Mouse (Mus musculus) adipocyte (in vitro differentiated cells): ENCODE measurements at regions not wholly inside any gene's neighbourhood (a gene's known extent, or its start where the extent isn't known, plus 50 kb on each side); places are given as distances from the start of the nearest gene placed in this dataset.
A peak's percentile ranks its signal among the peaks of the same experiment; 100 is the strongest.
"Not testable (repeated sequence)": the region's sequence is repeated elsewhere in the genome, so short reads cannot be mapped to it uniquely, and the experiment has no call there.

Experiments used
- DNase-seq: peaks from one replicate; pipeline ENCODE4 v3.0.0-alpha.2; 2016; ENCODE audit warnings: low spot score

DNA sequence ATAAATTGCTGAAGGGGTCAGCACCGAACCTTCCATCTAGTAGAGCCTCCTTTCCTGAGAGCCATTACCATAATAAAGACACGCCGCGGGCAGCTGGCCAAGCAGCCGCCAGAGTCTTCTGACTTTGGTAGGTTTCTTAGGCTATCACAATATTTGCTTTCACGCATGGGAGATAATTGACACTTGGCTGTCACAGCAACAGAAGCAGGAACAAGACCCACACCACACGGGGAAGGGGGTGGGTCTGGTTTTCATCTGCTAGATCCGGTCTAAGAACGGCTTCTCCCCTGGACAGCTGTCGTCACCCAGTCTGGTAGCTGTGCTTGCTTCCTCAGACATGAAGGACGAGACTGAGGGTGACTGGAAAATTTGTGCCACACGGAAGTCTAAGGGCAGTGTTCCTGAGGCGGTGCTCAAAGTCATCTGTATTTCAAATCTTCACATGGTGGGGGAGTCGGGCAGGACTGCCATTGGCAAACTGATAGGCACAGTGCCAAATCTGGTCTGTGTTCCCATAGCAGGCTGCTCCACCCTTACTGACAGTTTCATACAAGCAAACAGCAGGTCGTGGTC lies 188.9 kb upstream of the Gm10131 start:
- DNase-seq, result no peak

DNA sequence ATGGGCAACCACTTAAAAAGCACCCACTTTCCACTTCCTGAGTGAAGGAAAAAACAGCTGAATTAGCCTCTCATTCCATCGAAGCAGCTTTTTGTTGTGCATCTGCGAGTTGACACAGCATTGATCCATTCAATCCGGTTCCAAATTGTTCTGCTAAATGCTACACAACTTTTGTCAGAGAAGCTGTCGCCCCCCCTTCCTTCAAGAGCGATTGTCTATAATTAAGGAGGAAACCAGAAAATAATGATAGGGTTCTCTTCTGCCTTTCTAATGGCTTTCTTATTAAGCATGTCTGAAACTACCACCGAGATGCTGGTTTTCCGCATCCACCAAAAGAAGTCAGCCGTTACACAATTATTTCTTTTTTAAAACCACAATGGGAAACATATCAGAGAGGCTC lies 183.2 kb upstream of the Gm10131 start:
- no peak for DNase-seq

DNA sequence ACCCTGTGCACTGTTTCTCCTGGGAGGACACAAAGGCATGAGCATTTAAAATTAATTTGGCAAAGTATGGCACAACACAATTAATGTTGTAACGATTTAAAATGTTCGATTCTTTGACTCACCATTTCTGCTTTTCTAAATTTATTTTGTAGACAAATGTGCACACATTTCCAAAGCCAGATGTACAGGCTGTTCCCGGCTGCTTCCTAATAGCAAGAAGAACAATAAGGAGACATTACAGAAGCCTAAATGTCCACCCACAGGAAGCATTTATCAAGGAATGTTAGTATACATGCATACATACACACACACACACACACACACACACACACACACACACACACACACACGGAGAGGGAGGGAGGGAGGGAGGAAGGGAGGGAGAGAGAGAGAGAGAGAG lies 179.1 kb upstream of the Gm10131 start:
- no peak for DNase-seq

DNA sequence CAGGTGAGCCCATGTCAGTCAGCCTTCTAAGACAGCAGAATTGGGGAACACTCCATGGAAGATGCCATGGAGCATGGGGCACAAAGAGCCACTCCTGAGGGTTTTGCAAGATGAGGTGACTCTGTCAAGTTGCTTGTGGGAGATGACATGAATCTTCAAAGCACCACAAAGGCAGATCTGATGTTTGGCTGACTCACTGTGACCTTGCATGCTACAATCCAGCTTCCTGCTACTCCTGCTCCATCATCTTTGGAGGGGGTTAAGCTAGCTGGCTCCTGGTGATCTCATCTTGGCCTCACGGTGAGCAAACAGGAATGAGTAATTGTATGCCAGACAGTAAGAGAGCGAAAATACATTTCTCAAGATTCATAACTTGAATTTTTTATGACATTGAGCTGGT lies 176.3 kb upstream of the Gm10131 start:
- DNase-seq, result no peak

DNA sequence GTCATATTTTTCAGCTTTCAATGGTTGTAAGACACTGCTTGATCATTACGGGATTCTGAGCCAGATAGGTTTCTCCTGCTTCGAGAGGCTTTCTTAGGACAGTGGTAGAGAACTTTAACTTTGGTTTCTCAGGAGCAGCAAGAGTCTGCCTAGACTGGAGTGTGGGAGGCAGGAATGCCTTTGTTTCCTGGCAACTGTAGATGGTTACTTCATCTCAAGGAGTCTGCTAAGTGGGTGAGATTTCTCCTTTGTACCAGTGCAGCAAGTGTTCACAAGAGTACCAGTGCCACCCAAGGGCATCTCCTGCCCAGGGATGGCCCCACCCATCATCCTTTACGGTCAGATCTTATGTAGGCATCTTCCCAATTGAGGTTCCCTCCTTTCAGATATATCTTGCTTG lies 173.0 kb upstream of the Gm10131 start:
- no peak for DNase-seq

DNA sequence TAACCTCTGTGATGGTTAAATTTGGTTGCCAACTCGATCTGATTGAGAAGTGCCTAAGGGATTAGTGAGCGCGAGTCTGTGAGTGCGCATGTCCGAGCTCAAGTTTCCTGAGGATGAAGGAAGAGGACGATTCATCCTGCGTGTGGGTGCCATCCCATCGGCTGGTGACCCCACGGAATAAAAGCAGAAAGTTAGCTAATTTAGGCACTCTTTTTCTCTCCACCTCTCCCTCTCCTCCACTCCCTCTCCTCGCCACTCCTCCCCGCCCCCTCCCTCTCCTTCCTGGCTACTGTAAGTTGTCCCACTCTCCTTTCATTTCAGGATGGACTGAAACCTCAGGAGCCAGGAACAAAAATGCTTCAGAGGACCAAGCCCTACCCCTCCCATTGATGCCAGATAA lies 168.9 kb upstream of the Gm10131 start:
- DNase-seq, result no peak

DNA sequence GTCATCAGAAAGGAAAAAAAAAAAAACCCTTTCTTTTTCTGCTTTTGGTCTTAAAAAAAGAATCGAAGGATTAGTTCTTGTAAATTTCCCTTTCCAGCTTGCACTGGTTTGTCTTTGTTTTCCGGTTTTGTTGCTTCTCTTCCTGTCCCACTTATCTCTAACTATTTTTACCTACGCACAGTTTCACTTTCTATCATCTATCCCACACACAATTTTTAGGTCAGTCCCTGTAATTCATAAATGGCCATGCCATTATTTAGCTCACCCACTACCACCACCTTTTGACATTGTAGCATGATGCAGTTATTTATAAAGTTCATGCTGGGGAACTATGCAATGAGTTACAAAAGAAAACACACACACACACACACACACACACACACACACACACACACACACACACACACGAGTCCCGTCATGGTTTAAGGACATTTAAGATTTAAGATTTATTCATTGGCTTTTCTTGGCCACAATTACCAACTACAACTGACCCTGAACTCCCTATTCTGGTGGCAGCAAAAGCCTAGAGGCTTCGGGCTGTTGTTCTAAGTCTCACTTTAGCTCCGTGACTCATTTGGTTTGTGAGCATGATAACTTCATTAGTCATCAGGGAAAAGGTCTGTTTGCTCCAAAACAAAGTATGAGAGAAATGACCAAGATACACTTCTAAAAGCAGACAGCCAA lies 164.6 kb upstream of the Gm10131 start:
- DNase-seq, result peak; percentile 72

DNA sequence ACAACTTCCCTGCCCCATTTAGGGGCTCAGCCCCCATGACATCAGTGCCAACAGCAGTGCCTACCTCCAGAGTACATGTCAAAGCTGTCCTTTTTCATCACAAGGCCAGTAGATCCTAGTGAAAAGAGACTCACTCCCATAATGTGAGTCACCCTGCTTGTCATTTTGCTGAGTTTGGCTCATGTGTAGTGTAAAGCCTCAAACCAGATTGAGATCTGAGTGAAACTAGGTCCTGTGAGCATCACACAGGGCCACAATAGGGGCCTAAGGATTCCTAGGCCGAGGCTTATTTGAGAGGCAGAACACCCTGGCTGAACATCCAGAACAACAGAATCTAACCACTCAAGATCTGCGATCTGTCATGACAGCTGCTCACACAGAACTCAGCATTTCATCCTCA lies 163.3 kb upstream of the Gm10131 start:
- not testable (repeated sequence) for DNase-seq

DNA sequence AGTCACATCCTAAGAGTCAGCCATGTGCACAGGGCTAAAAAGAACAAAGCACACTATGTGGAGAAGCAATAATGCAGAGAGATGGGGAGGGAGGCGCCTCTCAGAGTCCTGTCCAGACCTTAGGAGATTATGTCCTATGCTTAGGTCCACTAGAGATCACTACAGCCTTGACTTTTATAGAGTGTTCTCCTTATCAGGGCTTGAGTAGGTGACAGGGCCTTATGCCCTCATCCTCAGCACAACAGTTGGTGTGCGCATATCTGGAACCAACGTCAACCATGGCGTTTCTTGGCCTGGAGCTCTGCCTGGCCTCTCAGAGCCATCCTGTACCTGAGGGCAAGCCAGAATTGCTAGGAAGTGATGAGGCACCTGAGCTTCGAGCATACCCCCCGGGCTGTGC lies 162.6 kb upstream of the Gm10131 start:
- DNase-seq, result no peak

DNA sequence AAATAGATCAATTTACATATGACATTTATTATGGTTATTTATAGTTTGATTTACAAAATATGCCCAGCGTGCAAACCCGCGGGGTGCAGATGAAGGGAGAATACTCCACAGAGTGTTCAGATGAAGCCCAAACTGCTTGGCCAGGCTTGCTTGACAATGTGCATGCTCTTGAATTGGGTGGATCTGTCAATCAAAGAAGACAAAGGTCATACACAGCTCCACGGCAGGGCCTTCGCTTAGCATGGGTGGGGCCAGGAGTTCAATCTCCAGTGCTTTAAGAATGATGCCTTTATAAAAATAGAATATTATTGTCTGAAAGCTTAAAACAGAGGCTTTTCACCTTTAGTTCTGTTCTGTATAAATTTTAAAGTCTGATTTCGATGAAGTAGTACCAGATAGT lies 158.3 kb upstream of the Gm10131 start:
- no peak for DNase-seq

DNA sequence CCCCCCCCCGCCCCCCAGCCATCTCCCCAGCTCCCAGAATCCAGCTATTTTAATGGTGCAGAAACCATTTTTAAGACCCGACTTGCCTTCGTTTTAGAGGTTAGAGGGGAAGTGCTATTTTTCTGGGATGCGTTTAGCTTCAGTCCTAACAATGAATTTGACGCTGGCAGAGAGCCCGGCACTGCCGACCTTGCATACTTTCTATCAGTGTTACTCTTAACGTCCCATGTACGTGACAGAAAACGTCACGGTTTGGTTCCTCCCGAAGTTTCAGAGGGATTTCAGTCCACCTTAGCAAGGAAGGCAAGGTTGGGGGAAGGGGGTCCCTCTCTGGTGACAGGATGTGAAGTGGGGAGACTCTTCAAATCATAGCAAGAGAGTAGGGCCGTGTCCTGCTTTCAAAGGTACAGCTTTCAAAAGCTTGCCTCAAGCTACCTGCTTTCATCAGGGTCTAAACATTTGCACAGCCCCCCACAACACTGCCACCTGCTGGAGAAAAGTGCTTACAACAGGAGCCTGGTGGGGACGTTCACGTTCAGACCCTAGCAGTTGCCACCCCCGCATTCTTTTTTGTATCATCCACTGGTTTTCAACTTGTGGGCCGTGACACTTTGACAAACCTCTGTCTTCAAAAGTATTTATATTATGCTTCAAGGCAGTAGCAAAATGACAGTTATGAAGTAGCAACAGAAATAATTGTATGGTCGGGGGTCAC lies 157.4 kb upstream of the Gm10131 start:
- no peak for DNase-seq

DNA sequence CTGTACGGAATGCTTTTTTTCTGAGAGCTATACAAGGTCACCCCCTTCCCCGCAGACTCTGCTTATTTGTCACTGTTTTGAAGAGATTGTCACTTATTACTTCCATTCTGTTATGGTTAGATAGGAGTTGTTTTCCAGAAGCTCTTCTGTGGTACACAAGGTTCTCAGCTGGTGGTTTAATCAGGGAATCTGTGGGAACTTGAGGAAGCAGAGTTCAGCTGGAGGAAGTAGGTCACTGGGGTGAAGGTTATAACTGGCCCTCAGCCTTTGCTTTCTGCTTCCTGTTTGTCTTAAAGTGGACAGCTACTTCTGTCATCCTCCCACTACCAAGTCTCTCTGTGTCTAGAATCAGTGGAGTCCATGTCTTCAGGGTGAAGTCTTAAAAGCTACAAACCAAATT lies 143.4 kb upstream of the Gm10131 start:
- DNase-seq, result peak; percentile 38

DNA sequence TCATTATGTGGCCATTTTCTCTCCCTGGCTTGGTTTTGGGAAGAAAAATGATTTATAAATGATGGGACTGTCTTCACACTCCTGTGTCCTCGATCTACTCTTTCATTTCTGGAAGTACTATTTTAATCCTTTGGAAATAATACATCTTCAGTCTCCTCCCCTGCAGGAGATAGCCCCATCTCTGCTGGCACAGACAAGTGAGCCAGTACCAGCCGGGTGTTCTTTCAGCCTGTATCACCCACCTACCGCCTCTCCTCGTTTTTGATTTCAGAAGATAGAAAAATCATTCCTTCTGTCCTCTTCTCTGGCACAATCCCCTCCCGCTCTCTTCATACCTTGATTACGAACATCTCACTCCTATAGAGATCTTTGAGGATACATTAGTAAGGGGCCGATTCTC lies 140.4 kb upstream of the Gm10131 start:
- DNase-seq, result no peak

DNA sequence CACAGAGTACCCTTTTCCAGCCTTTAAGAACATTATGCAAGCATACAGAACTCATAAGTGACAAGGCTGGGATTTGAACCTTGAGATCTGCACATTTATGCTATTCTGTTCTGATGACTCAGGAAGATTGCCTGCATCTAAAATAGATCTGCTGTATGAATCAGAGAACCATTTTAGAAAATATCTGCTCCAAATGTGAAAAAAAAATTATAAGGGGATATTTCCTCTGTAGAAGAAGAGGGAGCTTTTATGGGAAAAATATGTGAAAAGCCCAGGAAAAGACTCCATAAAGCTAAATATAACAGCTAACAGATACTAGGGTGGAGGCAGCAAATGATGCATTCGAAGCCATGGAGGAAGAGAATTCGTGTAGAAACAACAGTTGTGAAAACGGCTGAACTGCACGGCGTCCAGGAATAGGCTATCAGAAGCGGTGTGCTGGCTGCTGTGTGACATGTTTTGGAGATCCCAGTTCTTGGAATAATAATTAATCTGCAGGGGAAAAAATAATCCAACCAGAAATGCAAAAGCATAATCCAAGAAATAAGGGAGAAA lies 127.9 kb upstream of the Gm10131 start:
- no peak for DNase-seq

DNA sequence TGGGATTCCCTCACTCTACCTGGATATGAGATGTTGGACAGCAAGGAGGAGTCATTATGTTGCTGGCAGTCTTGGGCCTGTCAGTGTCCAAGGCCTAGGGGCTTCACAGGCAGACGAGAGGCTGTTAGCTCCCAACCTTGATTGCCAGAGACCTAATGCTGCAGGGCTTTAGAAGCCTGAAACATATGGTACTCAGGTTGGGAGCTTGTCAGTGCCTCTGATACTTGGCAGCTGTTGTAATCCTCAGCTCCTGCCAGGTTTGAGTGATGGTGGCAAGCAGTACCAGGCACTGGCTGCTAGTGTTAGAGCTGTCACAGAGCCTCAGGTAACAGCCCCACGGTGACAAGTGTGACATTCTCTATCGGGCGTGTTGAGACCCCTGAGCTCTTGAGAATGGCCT lies 122.2 kb upstream of the Gm10131 start:
- no peak for DNase-seq

DNA sequence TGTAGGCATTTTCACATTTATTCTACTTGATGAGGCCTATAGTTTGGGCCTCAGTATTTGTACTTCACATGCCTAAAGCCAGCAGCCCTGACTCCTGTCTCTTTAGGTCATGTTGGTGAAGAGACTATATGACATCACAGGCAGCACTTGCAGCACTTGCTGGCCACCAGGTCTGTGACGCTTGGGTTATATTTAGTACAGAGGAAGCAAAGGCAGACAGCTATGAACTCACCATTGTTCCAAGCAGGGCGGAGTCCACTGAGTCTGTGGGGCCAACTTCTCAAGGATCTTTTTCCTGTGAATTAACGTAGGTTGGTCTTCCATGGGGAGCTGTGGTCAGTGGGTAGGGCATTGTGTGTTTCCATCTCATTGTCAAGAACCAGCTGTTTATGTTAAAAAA lies 117.9 kb upstream of the Gm10131 start:
- DNase-seq, result no peak

DNA sequence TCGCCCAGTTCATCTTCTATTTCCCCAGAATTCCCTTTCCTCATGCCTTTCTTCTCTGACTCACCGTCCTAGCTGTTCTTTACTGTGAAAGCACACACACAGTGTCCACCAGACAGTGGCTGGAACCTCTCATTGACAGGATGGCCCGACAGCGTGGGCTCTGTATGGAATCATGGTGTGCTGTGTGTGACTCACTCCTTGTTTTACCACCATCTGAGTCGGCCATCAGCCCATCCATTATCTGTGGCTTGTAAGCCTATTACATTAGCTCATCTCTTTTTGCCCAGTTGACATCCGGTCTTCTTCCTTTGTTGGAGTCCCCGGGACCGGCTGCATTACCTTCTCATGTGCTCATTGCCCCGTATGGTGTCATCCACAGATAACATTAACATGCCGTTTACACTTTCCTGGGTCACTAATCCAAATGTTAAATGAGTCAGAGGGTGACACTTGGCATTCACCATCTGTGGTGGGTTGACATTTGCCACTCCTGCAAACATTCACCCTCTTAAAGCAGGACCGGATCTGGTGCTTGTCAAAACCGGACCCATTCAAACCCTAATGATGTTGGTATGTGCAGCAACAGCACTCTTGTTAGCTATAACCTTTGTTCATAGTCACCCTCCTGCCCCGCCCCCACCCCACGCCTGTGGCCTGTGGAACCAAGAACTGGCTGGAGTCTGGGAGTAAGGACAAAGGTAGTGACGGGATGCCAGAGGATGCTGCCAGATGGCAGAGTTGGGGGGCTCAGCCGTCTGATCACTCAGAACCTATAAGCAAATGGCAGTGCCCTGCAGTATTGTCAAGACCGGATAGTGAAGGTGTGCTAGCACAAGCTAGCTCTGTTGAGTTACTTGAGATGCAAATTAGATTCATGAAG lies 113.7 kb upstream of the Gm10131 start:
- peak; percentile 11 for DNase-seq

DNA sequence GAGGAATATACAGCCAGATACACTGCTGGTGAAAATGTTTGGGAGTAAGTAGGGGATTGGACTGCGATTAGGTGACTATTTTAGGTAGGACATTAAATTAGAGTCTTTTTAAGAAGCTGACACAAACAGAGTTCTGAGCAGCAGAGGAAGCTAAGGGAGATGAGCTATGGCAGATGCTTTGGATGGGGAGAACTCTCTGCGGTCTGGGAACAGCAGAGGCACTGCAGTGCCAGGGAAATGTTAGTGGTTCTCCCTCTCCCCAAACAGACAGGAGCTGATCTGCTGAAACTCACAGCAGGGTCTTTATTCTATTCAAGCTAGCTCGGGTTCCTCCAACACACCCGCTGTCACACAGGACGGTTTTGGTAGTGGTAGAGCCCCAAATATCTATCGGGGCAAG lies 110.7 kb upstream of the Gm10131 start:
- no peak for DNase-seq
